Mouse (Mus musculus): ENCODE measurements around the gene 2210408I21Rik. TPM values are rescaled to one million over a fixed set of nuclear protein-coding genes. Genes with fewer than 3 reads are reported as not detected.

The 2210408I21Rik gene
- polyA plus RNA-seq, 1 experiment, result not detected

DNA sequence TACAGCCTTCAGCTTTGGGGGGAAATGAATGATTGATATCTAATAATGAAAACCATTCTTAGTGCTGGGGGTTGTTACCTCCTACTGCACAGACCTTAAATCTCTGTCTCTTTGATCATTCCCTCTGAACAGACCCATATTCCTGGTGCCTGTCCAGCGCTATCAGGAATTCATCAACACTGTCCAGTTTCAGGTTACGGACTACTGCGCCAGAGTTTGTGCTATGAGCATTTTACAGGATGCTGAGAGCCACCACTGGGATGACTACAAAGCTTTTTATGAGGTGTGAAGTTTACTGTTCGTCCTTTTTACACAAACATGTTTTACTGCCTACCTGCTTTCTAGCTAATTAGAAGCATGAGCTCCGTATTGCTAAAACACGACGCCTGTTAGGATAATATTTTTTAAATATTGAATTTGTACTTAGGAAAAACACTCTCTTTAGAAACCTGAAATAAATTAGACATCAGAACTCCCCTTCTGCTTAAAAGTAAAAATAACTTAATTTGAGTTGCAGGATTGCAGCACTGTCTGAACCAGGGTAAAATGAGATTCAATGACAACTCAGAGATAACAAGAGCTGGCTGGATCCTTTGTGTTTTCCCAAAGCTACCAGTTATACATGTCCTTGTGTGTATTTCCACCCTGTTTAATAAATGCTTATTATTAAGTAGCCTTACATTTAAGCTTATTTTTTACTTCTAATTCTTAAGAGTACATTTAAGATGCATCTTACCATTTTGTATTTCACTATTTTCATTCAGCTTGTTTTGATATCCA lies 128.2 kb downstream of the 2210408I21Rik start:
- TF ChIP-seq FLI1 (IDR thresholded peaks at IDR 0.05; ENCODE audit: low read length) (no peak), GATA1 (IDR thresholded peaks at IDR 0.05; ENCODE audit: borderline replicate concordance, low read length) (no peak)
- no peaks in the 10 kb centered on the region for H3K27me3 ChIP-seq (replicated peaks)
- no peaks in the 10 kb centered on the region for H3K36me3 ChIP-seq (replicated peaks; ENCODE audit: low read length)
- no peak overlapping the region for H3K4me3 ChIP-seq (replicated peaks)
- H3K4me1 ChIP-seq, result no peaks in the 10 kb centered on the region
- H3K9me3 ChIP-seq, result no peaks in the 10 kb centered on the region

DNA sequence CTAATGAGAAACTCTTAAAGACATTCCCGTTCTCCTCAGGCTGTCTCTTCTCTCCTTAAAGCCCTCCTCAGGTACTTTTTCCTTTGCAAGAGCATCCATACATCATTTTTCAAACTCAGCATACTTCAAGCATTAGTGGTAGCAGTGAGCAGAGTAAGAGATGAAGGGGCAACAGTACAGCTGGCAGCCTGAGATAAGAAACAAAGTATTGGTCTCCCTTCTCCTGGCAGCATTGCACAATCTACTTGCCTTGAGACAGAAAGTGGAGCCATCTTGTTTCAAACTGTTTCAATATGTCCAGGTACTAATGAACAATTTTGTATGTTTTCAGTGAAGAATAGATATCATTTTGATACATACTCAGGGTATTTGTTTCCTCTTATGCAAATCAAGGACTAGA lies 129.1 kb downstream of the 2210408I21Rik start:
- H3K36me3 ChIP-seq (replicated peaks; ENCODE audit: low read length), result no peaks in the 10 kb centered on the region
- no peaks in the 10 kb centered on the region for H3K9me3 ChIP-seq
- no peak for TF ChIP-seq FLI1 (IDR thresholded peaks at IDR 0.05; ENCODE audit: low read length)
- no peak for TF ChIP-seq GATA1 (IDR thresholded peaks at IDR 0.05; ENCODE audit: borderline replicate concordance, low read length)
- no peak overlapping the region for H3K4me3 ChIP-seq (replicated peaks)
- H3K4me1 ChIP-seq, result no peaks in the 10 kb centered on the region
- H3K27me3 ChIP-seq (replicated peaks), result no peaks in the 10 kb centered on the region

DNA sequence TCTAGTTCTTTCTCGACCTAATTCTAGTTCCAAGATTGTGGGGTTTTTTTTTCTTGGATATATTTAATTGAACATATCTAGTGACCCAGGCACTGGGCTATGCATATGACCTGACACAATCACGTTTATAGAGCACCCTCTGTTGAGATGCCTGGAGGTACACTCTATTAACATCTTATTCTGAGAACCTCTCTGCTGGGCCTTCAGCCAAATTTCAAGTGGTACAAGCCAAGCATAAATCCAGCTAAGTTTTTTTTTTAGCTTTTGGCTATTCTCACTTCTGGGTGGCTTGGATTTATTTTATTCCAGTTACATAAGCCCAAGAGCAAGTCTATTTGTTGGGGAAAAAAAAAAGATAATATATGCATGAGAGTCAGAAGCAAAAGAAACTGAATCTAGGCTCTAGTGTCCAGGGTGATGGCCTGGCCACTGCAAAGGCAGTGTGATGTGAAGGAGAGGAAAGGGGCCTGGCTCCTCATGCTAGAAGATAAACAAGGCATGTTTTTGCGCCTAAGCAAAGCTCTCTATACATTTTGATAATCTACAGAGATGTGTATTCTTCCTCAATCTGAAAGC lies 139.9 kb downstream of the 2210408I21Rik start:
- Histone ChIP-seq H3K4me1 (no peaks in the 10 kb centered on the region), H3K27me3 (replicated peaks) (no peaks in the 10 kb centered on the region), H3K9me3 (no peaks in the 10 kb centered on the region), H3K4me3 (replicated peaks) (no peak overlapping the region), H3K36me3 (replicated peaks; ENCODE audit: low read length) (no peaks in the 10 kb centered on the region)
- TF ChIP-seq GATA1 (IDR thresholded peaks at IDR 0.05; ENCODE audit: borderline replicate concordance, low read length) (no peak), FLI1 (IDR thresholded peaks at IDR 0.05; ENCODE audit: low read length) (no peak)

DNA sequence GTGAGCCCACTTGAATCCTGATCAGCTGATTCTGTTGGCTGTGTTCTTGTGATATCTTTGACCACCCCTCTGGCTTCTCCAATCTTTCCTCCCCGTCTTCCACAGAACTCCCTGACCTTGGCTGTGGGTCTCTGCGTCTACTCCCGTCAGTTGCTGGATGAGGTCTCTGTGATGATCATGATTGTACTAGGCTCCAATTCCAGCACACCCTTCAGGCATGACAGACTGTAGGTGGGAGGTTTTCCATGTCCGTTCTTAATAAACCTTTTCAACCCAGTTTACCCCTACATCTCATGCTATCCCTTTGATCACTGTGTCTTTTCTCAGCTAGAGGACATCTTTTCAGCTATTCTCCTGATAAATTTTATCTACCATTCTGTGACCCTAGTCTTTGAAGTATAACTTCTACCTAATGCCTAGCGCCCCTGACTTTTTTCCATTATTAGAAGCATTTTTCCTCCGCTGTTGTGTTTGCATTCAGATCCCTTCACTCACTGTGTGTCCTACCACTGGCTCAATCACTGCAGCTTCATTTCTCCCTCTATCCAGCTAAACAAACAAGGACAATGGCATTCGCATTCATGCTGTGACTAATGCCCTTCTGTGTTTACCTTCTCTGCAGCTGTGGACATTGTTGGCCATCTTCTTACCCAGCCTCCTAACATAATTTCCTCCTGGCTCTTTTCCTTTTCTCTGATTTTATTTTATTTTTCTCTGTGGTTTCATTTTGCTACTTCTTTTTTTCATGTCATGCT lies 143.5 kb downstream of the 2210408I21Rik start:
- H3K27me3 ChIP-seq (replicated peaks), result no peaks in the 10 kb centered on the region
- no peaks in the 10 kb centered on the region for H3K4me1 ChIP-seq
- no peak overlapping the region for H3K4me3 ChIP-seq (replicated peaks)
- no peaks in the 10 kb centered on the region for H3K36me3 ChIP-seq (replicated peaks; ENCODE audit: low read length)
- TF ChIP-seq FLI1 (IDR thresholded peaks at IDR 0.05; ENCODE audit: low read length), result no peak
- TF ChIP-seq GATA1 (IDR thresholded peaks at IDR 0.05; ENCODE audit: borderline replicate concordance, low read length), result no peak
- no peaks in the 10 kb centered on the region for H3K9me3 ChIP-seq

DNA sequence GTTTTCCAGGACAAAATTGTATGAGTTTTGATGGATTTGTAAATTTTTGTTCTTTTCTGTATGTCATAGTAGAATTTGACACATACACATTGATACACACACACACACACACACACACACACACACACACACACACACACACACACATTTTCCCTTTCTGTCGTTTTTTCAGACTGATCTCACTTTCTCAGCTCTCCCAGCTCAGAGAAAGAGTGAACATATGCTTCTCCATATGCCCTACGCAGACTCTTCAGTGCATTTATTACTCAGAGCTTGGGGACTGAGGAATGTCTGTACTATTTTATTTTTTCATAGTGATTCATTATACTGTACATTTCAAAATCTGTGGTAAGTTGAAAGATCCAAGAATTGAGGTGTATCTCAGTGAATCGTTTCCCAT lies 160.2 kb downstream of the 2210408I21Rik start:
- Histone ChIP-seq H3K9me3 (no peaks in the 10 kb centered on the region), H3K27me3 (replicated peaks) (no peaks in the 10 kb centered on the region), H3K36me3 (replicated peaks; ENCODE audit: low read length) (no peaks in the 10 kb centered on the region), H3K4me1 (no peaks in the 10 kb centered on the region), H3K4me3 (replicated peaks) (no peak overlapping the region)
- TF ChIP-seq FLI1 (IDR thresholded peaks at IDR 0.05; ENCODE audit: low read length) (no peak), GATA1 (IDR thresholded peaks at IDR 0.05; ENCODE audit: borderline replicate concordance, low read length) (no peak)

DNA sequence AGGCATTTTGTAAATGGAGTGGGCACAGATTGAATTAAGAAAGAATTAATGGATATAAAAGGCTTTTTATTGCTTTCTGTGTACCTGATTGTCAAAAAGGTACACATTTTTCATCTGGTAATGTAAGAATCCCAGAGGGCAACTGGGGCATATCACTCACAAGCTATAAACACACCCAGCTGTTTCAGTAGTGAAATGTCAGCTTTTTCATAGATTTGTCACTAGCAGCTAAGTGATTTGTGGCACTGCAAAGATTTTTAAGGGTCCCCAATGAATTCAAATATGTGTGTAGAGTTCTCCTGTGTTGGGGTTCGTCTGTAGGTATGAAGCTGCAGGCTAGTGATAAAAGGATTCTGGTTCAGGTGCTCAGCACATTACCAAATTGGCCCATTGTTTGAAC lies 188.8 kb downstream of the 2210408I21Rik start:
- H3K36me3 ChIP-seq (replicated peaks; ENCODE audit: low read length), result no peaks in the 10 kb centered on the region
- no peak for TF ChIP-seq FLI1 (IDR thresholded peaks at IDR 0.05; ENCODE audit: low read length)
- no peak for TF ChIP-seq GATA1 (IDR thresholded peaks at IDR 0.05; ENCODE audit: borderline replicate concordance, low read length)
- no peaks in the 10 kb centered on the region for H3K4me1 ChIP-seq
- H3K27me3 ChIP-seq (replicated peaks), result no peaks in the 10 kb centered on the region
- no peak overlapping the region for H3K4me3 ChIP-seq (replicated peaks)
- H3K9me3 ChIP-seq, result no peaks in the 10 kb centered on the region

DNA sequence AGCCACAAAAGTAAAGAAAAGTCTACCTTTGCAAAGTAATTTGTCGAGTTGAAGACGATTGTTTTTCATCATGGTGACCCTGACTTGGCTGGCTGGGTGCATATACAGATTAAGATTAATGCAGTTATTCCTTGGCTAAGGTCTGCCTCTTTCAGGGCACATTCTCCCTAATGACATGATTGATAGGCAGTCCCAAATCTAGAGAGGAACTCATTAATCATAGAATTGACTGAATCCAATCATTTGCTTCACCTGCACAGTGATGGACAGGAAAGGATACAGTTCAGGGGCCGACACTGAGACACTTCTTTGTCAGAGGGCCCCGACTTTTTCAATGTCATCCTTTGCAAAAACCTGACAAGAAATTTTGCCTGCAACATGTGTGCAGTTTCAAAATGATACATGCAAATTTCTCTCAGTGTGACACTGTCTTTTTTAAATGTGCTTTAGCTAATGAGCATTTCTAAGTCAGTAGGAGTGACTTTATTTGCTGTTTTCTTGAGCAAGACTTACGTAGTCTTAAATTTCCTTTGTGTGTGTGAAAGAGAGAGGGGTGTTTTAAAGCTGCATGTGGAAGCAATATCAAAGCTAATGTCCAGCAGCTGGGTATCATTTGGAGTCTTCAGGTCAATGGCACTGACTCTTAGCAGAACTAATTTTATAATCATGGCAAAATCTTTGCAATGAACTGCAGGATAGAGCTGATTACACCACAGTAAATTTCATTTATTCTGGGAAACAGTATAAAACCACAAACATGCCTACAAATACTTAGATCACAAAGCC lies 191.0 kb downstream of the 2210408I21Rik start:
- TF ChIP-seq GATA1 (IDR thresholded peaks at IDR 0.05; ENCODE audit: borderline replicate concordance, low read length) (no peak), FLI1 (IDR thresholded peaks at IDR 0.05; ENCODE audit: low read length) (no peak)
- H3K36me3 ChIP-seq (replicated peaks; ENCODE audit: low read length), result no peaks in the 10 kb centered on the region
- no peaks in the 10 kb centered on the region for H3K4me1 ChIP-seq
- no peaks in the 10 kb centered on the region for H3K27me3 ChIP-seq (replicated peaks)
- no peaks in the 10 kb centered on the region for H3K9me3 ChIP-seq
- H3K4me3 ChIP-seq (replicated peaks), result no peak overlapping the region

DNA sequence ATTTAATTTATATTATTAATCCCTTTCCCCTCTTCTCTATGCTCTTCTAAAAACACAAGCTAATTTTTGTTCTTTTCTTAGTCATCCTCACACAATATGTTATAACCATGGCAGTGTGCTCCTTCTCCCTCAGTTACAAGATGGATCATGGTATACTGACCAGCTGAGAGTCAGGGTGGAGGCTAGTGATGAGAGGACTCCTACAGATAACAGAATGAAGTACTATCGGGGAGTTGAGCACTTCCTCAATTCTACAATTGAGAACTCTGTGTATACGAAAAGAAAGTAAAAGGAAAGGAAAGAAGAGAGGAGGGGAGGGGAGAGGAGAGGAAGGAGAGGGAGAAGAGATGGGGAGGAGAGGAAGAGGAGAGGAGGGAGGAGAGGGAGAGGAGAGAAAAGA lies 206.8 kb downstream of the 2210408I21Rik start:
- Histone ChIP-seq H3K27me3 (replicated peaks) (no peaks in the 10 kb centered on the region), H3K9me3 (no peaks in the 10 kb centered on the region), H3K36me3 (replicated peaks; ENCODE audit: low read length) (no peaks in the 10 kb centered on the region), H3K4me1 (no peaks in the 10 kb centered on the region), H3K4me3 (replicated peaks) (no peak overlapping the region)
- TF ChIP-seq GATA1 (IDR thresholded peaks at IDR 0.05; ENCODE audit: borderline replicate concordance, low read length) (no peak), FLI1 (IDR thresholded peaks at IDR 0.05; ENCODE audit: low read length) (no peak)

DNA sequence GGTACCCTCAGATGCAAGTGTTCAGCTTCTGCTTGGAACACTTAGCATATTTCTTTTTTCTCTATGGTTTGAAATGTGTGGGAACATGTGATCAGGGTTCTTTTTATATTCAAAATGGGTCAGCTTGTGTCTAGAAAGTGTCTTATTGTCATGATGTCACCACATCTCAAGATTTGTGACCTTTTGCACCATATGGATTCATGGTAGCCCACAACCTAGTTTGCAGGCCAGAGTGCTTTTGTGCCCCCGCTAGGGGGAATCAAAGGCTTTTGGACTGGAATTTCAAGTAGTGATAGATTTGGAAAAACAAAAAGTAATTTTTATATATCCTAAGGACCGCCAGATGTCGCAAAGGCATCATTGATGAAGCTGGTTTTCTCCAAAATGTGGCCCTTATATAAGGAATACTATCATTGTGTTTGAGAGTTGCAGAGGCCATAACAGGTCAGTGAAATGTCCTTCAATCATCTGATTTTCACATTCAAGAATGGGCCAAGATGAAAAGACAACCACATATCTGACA lies 250.2 kb downstream of the 2210408I21Rik start:
- no peak overlapping the region for H3K4me3 ChIP-seq (replicated peaks)
- no peaks in the 10 kb centered on the region for H3K27me3 ChIP-seq (replicated peaks)
- no peaks in the 10 kb centered on the region for H3K4me1 ChIP-seq
- no peaks in the 10 kb centered on the region for H3K9me3 ChIP-seq
- H3K36me3 ChIP-seq (replicated peaks; ENCODE audit: low read length), result no peaks in the 10 kb centered on the region
- TF ChIP-seq GATA1 (IDR thresholded peaks at IDR 0.05; ENCODE audit: borderline replicate concordance, low read length) (no peak), FLI1 (IDR thresholded peaks at IDR 0.05; ENCODE audit: low read length) (no peak)
